In genomic region chr6:64684973-64685372, GRCm38 (mm10) we compare ENCODE assay signal across 9 mouse cellular contexts. TPM values are rescaled to one million over a fixed set of nuclear protein-coding genes. Genes with fewer than 3 reads are reported as not detected.
DNase-seq lines count a peak whose midpoint lies in the region; ATAC-seq and TF ChIP-seq lines count a peak whose summit lies in the region.
"Had no signal": no experiment of that assay in that cellular context is flagged by ENCODE, and none has a peak within 500 bp of the region (broad histone marks: within the 10 kb centered on the region; RNA-seq: fewer than 3 reads in every experiment).

No protein-coding gene starts in this region.

- TF ChIP-seq CTCF in forebrain, postnatal 0 days (IDR thresholded peaks at IDR 0.05; ENCODE audit: low read depth), result peak; percentile 88

- peak overlapping the region; percentile 23 for H3K4me2 ChIP-seq in forebrain, postnatal 0 days (ENCODE audit: low read depth)

- H3K4me3 ChIP-seq in forebrain, postnatal 0 days (ENCODE audit: low read depth, low read length), result no peak overlapping the region

- H3K27ac ChIP-seq in forebrain, postnatal 0 days (ENCODE audit: low read depth, low read length), result no peak overlapping the region

- H3K27me3 ChIP-seq in forebrain, postnatal 0 days (ENCODE audit: insufficient read depth, low read length), result no peaks in the 10 kb centered on the region

- WGBS in forebrain, postnatal 0 days, result 5% methylated on average over 5 of the region's 5 CpGs

- H3K4me1 ChIP-seq in forebrain, postnatal 0 days (ENCODE audit: insufficient read depth), result 0 out of 2 replicates have a peak, but pooled peaks cover 5% of the 10 kb centered on the region

- H3K9me3 ChIP-seq in forebrain, postnatal 0 days (ENCODE audit: low read length), result no peaks in the 10 kb centered on the region

- ATAC-seq in forebrain, postnatal 0 days, result peak; percentile 61
- no peak for ATAC-seq in activated CD4-positive, CD25-positive, alpha-beta regulatory T cell, adult 4 months

- peak; percentile 15 for DNase-seq in cerebellum, adult 9-10 months
- DNase-seq in cerebellum, adult 9-11 months, result no peak
- DNase-seq in right cerebral cortex, adult 18-20 months, result peak; percentile 41
- no peak for DNase-seq in right cerebral cortex, postnatal 25 days
- peak; percentile 85 for DNase-seq in forebrain, postnatal 0 days
- DNase-seq in layer of hippocampus, adult 8-10 months (ENCODE audit: low spot score in 2 of 2), result peak; percentile 25 to 54
- peak; percentile 42 for DNase-seq in neural tube, embryonic 10.5 days (ENCODE audit: extremely low spot score, low spot score)

- H3K9ac ChIP-seq in forebrain, postnatal 0 days, result no peak overlapping the region

- no peaks in the 10 kb centered on the region for H3K36me3 ChIP-seq in forebrain, postnatal 0 days (ENCODE audit: insufficient read depth)

RNA-seq across cellular contexts. Expression of gene Atoh1, which starts 44.0 kb away (rescaled TPM):
- not detected in 2 replicates for total RNA-seq in forebrain, postnatal 0 days (2014; rRNA removed)
- polyA plus RNA-seq in forebrain, postnatal 0 days (2015; fragmentation: Nextera tagmentation; extraction: Ambion mirVana), result not detected in 2 replicates
- total RNA-seq in layer of hippocampus, adult 8-10 months (2022), result not detected
- not detected for polyA plus RNA-seq in activated CD4-positive, CD25-positive, alpha-beta regulatory T cell, adult 4 months (2017; shearing (Covaris generic))
- total RNA-seq: heart, postnatal 10 days had no signal

Comparison
In these comparisons a context has a peak if more than half of its experiments do, and no peak if none do; other contexts are left out.
1. DNase-seq: peak in cerebellum, adult 9-10 months (single experiment), right cerebral cortex, adult 18-20 months (single experiment), forebrain, postnatal 0 days (single experiment), layer of hippocampus, adult 8-10 months (2 of 2) and neural tube, embryonic 10.5 days (single experiment); none in cerebellum, adult 9-11 months (single experiment) and right cerebral cortex, postnatal 25 days (single experiment).